Mouse (Mus musculus): Measurements from ENCODE around the gene Eif4g3.
A peak's percentile ranks its signal among the peaks of the same experiment; 100 is the strongest.

Eif4g3 gene

DNA sequence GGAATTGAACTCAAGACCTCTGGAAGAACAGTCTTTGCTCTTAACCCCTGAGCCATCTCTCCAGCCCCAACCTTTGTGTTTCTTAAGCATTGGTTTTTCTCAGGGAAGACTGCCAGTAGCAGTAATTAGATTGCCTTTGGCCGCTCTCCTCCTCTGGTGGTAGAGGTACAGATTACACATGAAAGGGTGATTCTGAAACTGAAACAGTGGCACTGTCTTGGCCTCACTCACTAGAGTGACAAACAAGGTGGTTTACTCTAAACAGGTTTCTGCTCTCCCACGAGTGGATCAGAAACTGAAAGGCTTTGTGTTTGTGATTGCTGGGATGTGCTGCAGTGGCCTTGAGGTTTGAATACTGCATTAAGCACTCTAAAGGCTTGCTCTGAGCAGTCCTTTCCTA is 96.7 kb downstream of the Eif4g3 start:
- peak in 1 of 2 experiments; percentile 36 for DNase-seq (ENCODE audit: inconsistent age in 2 of 2, low spot score in 1 of 2)

DNA sequence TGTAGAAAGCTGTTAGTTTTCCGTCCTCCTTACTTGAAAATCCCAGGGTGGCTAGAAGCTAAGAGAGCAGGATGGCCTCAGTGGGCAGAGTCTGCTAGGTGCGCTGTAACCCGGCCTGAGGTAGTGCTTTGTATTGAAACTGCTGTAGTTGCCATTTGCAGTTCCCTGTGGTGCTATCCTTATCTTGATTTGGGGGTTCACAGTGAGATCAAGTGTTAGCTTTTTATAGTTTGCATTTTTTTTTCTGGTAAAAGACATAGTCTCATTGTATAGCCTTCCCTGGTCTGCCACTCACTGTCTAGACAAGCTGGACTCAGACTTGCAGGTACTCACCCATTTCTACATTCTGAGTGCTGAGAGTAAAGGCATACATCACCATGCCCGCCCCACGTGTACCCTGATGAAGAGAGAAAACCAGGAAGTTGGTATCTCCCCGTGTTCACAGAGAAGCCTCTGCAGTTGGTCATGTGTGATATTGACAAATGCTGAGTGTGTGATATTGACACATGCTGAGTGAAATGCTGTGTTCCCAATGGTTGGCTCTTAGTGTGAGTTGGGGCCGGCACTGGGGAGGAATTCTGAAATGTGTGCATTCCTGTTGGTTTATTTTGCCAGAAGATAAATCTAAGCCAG is 98.9 kb downstream of the Eif4g3 start:
- DNase-seq (ENCODE audit: inconsistent age in 2 of 2, low spot score in 1 of 2): no peak

DNA sequence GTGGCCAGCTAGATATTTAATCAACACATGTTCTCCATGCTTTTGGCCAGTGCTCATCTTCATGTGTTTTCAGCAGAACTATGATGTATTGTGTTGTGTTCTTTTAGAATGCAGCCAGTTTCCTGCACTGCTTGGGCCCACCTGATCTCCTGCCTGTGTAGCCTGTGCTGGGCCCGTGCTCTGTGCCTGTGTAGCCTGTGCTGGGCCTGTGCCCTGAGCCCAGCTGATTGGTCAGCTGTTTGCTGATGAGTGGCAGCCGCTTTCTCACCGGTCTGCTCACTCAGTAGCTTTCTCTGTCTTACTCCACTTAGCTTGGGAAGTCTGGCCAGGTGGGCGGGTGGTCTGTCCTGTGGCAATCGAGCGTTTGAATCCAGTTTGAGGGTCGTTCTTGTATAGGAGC is 107.6 kb downstream of the Eif4g3 start:
- DNase-seq (ENCODE audit: inconsistent age in 2 of 2, low spot score in 1 of 2): no peak

DNA sequence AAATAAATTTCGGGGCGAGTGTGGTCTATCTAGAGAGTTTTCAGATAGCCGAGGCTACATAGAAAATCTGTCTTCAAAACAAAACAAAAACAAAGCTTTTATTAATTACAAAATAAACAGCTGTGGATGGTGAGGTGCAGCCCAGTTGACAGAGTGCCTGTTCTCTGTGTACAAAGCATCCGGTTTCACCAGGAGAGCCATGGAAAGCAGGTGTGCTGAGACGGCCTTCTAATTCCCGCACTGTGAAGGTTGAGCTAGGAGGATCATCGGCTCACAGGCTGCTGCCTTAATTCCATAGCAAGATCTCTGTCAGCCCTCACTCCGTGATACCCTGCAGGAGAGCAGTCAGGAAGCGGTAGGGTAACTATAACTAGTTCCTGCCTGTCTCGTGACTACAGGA is 109.0 kb downstream of the Eif4g3 start:
- no peak for DNase-seq (ENCODE audit: inconsistent age in 2 of 2, low spot score in 1 of 2)

DNA sequence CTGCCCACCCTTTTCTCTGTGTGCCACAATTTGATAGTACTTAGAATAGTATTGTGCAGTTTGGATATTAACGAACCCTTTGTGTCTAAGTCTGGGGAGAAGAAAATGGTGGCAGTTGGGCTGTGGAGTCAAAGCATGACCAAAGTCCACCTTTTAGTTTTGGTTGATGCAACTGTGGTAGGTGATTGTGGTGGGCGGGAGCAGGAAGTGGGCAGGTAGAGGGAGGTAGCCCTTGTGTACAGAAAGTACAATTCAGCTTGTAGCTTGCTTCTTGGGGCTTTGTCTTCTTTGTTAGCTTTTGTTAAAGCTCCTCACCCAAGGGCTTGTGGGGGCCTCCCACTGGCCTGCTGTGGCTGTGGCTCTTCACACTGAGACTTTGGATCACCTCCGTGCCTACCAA is 109.6 kb downstream of the Eif4g3 start:
- no peak for DNase-seq (ENCODE audit: inconsistent age in 2 of 2, low spot score in 1 of 2)

DNA sequence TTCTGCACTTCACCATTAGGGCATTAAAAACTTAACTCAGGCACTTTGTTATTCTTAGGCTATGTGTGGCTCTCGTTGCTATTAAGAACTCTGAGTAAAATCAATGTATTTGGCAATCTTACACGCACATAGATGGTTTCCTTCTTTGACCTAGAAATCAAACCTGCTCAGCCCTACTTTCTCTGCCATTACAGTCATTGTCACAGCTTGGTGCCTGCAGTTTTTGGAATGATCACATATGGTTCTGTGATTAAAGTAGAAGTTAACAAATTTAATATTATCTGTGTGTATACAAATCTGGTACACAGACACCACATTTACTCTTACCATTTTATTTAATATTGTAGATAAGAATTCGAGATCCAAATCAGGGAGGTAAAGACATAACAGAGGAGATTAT is 112.1 kb downstream of the Eif4g3 start:
- no peak for DNase-seq (ENCODE audit: inconsistent age in 2 of 2, low spot score in 1 of 2)

DNA sequence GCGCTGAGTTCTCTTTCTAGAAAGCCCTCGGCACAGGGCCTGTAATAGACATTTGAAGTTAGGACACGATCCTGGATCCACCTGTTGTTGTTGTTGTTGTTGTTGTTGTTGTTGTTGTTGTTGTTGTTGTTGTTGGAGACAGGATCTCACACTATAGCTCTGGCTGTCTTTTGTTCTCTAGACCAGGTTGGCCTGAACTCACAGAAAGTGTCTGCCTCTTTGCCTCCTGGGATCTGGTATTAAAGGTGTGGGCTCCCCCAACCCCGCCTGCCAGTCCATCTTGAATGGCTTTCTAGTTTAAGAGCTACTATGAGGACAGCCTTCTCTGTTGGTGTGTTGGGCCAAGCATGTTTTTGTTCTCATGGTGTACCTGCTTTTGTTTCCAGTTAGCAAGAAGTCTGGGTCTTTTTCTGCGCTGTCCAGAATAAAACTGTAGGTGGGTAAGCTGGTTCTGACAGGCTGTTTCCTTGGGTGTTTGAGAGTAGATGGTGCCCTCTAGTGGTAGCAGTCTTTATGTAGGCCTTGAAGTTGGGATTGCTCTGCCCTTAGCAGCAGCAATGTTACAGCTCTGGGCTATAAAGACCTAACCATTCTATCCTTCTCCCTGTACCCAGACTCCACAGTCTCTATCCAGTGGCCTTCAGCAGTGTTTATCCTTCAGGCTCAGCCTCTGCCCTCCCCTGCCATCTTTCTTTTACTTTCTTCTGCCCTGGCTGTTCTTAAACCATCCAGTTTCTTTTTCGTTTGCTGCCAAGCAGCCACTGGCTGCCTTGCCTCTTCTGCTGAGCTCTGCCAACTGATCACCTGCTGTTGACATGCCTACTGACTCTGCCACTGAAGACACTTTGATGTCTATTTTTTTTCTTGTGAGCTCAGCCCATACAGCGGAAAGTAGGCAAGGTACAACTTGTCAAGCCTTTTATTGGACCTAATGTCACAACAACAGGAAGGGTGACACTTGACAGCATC is 114.9 kb downstream of the Eif4g3 start:
- DNase-seq (ENCODE audit: inconsistent age in 2 of 2, low spot score in 1 of 2): peak; percentile 58 to 92

DNA sequence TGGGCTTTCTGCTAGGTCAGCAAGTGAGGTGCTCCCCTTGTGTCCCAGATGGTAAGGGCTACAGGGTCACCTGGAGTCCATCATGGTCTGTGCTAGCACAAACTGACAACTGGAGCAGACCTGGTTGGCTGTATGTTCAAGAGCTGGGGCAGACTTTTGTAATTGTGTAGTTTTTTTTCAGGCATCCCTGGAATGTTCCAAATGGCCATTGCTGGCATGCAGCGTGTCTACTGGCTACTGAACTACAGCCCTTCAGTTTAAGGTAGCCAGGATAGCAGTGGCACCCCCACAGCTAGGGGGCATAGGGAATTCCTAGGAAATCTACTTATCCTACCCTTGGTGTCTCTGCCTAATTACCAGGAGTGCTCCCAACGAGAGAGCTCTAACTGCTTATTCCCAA is 115.7 kb downstream of the Eif4g3 start:
- no peak for DNase-seq (ENCODE audit: inconsistent age in 2 of 2, low spot score in 1 of 2)

DNA sequence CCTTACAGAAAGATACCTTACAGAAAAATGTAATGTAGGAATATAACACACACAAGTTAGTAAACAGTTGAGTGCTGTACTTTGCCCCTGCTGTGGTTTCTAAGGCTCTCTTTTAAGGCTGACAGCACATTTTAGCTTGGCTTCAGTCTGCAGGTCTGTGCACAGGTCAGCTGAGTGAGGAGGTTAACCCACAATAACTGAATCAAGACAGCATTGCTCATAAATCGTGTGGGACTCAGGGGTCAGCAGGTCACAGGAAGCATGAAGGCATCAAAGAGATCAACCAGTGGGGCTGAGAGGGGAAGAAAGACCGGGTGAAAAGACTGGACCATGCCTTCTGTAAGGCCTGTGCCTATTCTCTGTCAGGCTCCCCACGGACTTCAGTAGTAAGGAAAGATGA is 116.5 kb downstream of the Eif4g3 start:
- DNase-seq (ENCODE audit: inconsistent age in 2 of 2, low spot score in 1 of 2): no peak

DNA sequence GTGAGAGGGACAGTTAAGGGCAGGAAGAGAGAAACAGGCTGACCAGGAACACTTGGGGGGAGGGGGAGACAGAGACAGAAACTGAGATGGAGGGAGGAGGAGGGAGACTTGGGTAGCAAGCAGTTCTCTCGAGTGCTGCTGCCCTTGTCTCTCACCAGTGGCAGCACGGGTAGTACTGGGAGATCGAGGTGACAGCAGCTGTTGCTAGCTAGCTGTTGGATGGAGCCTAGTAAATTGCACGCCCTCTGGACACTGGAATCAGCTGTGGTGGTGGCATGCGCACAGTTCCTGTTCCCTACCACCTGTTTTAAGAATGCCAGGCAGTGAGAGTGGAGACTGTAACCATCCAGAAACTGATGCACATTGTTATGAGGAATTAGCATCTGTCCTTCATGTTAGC is 119.0 kb downstream of the Eif4g3 start:
- DNase-seq (ENCODE audit: inconsistent age in 2 of 2, low spot score in 1 of 2): peak in 1 of 2 experiments; percentile 33

DNA sequence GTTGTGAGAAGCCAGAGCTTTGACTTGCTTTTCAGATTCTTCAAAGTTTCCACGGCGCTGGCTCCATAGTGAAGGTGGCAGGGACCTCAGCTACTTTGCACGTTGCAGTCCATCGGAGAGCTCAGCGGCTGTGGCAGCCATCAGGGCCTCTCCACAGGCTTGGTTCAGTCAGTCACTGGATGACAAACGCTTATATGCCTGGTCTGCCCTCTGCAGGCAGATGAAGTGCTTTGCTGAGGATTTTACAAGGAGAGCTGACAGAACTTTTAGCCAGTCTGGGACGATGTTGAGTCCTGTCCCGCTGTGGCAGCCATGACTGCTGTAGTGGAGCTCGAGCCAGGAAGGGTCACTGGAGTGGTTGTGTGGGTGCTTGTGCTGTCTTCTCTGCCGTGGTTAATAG is 126.9 kb downstream of the Eif4g3 start:
- DNase-seq (ENCODE audit: inconsistent age in 2 of 2, low spot score in 1 of 2): peak in 1 of 2 experiments; percentile 49

DNA sequence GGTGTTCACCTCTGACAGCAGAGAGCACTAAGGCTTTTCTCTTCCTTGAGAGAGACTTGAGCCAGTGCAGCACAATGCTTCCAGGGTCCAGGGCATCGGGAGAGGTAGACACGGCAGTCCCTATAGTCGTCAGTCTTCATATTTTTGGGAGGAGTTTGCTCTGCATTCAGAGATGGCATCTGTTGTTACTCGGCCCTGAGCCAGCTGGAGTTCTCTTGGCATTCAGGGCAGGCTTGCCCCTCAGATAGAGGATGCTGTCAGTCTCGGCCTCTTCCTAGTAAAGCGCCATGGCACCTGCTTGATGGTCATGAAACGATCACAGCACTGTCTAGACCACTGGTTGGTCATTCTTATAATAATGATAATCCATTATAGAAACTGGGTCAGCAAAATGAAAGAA is 131.2 kb downstream of the Eif4g3 start:
- no peak for DNase-seq (ENCODE audit: inconsistent age in 2 of 2, low spot score in 1 of 2)

DNA sequence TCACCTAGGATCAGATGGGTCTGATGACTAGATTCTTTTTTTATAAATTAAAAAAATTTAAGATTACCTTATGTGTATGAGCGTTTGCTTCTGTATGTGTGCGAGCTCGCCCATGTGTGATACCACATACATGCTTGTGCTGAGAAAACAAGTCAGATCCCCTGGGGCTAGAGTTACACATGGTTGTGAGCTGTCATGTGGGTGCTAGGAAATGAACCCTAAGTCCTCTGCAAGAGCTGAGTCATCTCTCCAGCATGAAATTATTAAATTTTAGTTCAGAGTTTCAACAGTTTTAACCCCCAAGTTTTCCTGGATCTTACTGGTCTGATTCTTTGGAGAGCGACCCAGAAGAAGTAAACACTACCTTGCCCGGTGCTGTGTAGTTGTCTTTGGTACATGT is 134.5 kb downstream of the Eif4g3 start:
- DNase-seq (ENCODE audit: inconsistent age in 2 of 2, low spot score in 1 of 2): no peak

DNA sequence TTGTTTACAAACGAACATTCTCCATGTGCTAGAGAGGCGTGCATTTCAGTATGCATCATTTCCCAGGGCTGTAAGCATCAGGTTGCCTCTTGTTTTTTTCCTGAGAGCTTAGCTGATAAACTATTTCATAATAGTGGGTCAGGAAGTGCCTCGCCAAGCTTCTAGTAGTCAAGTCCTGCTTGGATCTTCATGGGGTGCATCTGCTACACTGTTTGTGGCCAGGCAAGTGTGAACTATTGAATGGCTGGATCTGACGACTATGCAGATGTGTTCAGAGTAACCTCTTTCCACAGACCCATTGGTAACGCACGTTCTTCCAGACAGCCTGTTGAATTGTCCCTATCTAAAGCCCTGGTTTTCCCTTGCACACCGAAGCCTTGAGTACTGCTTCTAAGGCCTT is 135.0 kb downstream of the Eif4g3 start:
- no peak for DNase-seq (ENCODE audit: inconsistent age in 2 of 2, low spot score in 1 of 2)

DNA sequence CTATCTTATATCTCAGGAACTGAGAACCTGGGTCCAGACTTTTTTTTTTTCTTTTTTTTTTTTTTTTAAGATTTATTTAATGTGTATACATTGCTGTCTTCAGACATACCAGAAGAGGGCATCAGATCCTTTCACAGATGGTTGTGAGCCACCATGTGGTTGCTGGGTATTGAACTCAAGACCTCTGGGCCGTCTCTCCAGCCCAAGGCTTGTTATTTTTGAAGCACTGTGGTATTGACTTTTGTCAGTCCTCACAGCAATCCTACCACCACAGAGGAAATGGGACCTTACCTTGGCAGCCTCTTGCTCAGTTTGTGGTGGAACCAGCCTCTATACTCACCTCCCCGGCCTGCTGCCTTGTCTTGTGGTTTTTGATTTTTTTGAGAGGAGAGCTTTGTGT is 137.3 kb downstream of the Eif4g3 start:
- DNase-seq (ENCODE audit: inconsistent age in 2 of 2, low spot score in 1 of 2): no peak

DNA sequence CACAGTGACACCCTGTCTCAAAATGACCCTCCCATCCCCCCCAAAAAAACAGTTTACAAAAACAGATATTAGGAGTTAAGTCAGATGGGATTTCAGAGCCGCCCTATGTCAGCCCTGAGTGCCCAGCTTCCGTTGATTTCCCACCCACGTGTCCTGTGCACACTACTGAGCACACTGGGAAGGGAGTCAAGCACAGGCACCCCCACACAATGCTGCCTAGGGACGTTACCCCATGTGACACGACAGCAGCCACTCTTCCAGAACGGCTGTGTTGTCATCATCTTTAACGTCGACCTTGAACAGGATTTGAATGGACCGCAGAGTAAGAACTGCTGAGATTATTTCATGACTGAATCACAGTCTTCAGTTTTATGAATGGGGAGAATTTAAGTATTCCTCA is 138.4 kb downstream of the Eif4g3 start:
- DNase-seq (ENCODE audit: inconsistent age in 2 of 2, low spot score in 1 of 2): peak; percentile 70 to 83

DNA sequence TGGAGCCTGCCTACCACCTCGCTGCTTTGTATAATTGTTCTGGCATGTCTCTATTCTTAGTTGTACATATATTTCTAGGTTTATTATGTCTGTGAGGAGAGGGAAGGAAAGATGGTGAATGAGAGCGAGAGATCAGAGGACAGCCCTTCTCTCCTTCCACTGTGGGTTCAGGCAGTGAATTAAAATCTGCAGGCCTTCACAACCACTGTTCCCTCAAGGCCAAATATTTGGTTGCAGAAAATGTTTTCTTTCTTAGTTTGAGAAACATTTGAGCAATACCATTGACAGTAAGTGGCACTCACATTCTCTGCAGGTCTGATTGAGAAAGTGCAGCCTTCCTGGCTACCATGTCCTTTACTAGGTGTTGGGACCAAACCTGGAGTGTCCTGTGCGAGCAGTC is 138.9 kb downstream of the Eif4g3 start:
- peak in 1 of 2 experiments; percentile 59 for DNase-seq (ENCODE audit: inconsistent age in 2 of 2, low spot score in 1 of 2)

DNA sequence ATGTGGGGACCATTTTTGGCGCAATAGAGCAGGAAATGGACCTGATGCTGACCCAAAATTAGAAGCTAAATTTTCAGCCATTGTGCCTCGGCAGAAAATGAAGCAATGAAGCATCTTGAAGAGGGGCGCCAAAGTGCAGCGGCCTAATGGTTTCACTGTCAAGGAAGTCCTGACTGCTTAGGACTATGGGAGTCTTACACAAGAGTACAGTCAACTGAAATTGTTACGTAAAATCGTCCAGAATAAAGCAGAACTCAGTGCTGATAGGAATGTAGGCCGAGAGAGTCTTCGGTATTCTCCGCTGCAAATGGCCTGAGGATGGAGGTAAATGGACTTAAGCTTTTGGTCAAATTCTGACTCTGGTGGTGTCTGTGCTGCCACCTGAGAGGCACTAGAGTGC is 140.5 kb downstream of the Eif4g3 start:
- DNase-seq (ENCODE audit: inconsistent age in 2 of 2, low spot score in 1 of 2): no peak

DNA sequence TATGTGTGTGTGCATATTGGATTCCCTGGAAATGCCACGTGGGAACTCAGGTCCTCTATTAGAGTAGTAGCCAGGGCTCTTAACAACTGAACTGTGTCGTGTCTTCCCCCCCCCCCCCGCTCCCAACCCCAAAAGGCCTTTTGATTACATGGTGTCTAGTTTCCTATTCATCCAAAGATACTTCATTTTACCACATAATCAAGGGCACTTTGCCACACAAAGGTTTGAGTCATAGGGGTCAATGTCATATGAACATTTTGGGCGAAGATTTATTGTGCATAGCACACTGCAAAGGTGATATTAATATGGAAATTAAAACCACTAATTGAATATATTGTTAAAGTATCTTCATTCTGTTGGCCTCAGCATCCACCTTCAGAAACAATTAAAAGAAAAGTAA is 144.5 kb downstream of the Eif4g3 start:
- DNase-seq (ENCODE audit: inconsistent age in 2 of 2, low spot score in 1 of 2): peak in 1 of 2 experiments; percentile 82

DNA sequence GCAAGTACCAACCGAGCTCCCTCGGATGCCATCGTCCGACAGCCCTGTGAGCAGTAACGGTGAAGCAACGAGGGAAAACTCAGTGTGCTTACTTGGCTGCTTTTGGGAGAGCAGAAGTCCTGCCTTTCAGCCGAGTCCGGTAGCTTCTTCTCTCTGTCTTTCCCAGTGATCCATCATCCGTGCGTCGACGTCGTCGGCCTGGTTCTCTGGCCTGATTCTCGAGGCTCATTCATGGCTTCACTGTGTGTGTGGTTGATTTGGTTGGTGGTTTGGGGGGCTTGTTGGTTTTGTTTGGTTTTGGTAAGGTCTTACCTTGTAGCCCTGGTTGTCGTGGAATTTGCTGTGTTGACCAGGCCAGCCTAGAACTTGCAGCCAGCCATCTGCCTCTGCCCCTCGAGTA is 145.0 kb downstream of the Eif4g3 start:
- DNase-seq (ENCODE audit: inconsistent age in 2 of 2, low spot score in 1 of 2): peak in 1 of 2 experiments; percentile 60

DNA sequence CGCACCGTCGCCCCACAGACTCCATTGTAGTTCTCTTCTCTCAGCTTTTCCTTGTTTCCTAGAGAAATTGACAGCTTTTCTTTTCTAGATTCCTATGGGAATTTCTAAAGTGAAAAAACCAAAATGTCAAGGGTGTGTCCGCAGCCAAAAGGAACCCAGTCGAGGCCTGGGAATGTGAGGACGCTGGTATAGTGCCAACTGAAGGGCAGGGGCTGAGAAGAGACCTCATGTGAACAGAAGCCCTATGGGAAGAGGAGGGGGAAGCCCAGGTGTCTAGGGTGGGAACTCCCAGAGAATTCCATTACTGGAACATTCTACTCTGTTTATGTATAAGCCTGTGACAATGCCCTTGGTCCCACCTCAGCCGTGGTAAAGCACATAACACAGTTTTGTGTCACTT is 145.4 kb downstream of the Eif4g3 start:
- peak; percentile 22 to 65 for DNase-seq (ENCODE audit: inconsistent age in 2 of 2, low spot score in 1 of 2)

DNA sequence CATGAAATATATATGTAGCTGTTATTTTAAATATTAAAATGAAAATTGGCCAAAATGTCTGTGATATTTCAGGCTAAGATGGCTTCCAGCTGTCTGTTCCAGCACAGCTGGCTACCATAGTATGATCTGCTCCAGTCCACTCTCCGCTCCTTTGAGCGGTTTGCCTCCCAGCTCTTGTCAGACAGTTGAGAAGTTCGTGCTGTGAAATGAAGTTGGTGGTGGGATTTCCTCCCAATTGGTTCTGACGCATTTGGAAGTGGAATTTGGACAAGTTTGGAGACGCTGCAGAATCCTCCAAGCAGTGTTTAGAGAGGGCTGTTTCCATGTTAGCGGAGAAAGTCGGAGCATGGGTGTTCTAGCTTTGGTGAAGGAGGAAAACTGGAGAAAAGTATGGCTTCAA is 148.5 kb downstream of the Eif4g3 start:
- DNase-seq (ENCODE audit: inconsistent age in 2 of 2, low spot score in 1 of 2): no peak
